Mouse (Mus musculus): ENCODE measurements around the gene Kyat1.

Gene Kyat1

DNA sequence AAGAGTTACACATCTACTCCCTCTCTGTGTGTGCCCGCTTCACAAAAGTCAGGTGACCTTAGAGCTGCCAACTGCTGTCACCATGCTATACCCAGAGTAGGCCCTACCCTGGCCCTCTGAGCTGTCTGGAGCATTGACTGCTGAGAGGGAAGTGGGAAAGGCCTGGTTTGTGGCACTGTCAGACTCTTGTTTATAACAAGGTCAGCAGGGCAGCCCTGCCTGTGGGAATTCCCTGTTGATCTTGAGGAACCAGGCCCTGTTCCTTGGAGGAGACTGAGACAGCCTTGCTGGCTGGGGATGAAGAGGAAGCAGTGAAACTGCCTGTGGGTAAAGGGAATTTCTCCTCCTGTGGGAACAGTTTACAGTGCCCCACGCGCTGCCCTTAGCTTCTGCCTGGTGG is 9.1 kb upstream of the Kyat1 start:
- in situ Hi-C loops (cut with MboI, MseI): no loop called here

DNA sequence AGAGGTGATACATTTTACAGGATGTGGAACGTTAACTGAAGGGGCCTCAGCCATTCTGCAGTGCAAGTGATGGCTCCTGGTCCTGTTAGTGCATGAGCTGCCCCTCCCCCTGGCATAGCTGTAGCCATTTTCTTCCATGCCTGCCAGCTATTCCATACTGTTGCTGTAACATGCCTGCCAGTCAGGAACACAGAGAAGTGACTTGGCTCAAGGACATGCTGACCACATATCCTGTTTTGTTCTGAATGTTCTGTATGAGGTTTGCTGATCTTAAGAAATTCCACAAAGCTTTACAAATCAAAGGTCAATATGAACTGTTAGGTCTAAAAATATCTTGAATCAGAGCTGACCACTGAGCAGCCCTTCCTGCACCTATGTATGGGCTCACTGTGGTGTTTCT is 7.3 kb upstream of the Kyat1 start:
- in situ Hi-C loops (cut with MboI, MseI): no loop called here

GRCm38 (mm10) chr2:30212169-30212545 is 6.5 kb upstream of the Kyat1 start:
- in situ Hi-C loops (cut with MboI, MseI): no loop called here

GRCm38 (mm10) chr2:30211408-30212168 is 5.9 kb upstream of the Kyat1 start:
- in situ Hi-C loops (cut with MboI, MseI): no loop called here

DNA sequence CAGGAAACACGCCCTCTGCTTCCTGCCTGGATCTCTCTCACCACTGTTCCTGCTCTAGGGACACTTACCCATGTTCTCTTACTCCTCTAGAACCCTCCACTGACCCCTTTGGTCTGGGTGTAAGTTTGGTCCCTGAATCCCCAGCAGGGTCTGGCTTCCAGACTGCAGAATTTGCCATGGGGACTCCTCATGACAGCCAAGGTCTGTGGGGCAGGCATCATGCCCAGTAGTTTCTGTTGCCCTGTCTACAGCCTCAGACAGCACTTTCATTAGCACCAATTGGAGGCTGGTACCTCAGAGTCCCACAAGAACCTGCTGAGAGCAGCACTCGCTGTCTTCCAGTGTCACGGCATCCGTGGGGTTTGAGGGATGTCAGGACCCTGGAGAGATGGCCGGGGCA is 2.2 kb upstream of the Kyat1 start:
- in situ Hi-C loops (cut with MboI, MseI): no loop called here

- in situ Hi-C loops (cut with MboI, MseI): no loop called here
These were observed 1.8 kb upstream of the Kyat1 start for GRCm38 (mm10) chr2:30207401-30207800.

DNA sequence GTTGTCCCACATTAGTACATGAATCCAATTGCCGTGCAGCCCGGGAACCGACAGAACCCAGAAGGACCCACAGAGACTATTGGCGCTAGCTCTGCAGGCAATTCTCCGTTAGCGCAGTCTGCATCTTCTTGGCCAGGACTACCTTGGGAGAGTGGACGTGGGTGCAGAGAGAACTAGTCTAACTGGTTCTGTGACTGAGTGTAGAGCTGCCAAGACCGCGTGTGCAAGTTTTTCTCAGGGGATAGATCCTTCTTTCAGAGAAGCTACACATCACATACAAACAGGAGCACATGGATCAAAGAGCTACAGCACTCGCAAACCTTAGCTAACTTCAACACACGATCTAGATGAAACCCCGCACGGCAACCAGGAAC is 405 bp downstream of the Kyat1 start:
- in situ Hi-C loops (cut with MboI, MseI): no loop called here

DNA sequence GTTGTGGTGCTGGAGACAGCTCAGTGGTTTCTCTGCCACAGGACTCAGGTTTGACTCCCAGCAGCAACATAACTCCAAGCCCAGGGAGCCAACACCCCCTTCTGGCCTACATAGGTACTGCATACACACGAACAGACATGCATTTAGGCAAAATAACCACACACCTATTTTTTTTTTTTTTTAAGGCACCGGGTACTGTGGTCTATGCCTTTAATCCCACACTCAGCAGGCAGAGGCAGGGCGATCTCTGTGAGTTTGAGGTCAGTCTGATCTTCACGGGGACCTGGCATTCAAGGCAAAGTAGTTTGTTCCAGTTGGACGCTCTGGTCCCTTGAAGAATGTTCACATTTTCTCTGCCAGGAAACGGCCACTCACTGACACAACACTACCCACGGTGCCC is 2.2 kb downstream of the Kyat1 start:
- in situ Hi-C loops (cut with MboI, MseI): no loop called here

DNA sequence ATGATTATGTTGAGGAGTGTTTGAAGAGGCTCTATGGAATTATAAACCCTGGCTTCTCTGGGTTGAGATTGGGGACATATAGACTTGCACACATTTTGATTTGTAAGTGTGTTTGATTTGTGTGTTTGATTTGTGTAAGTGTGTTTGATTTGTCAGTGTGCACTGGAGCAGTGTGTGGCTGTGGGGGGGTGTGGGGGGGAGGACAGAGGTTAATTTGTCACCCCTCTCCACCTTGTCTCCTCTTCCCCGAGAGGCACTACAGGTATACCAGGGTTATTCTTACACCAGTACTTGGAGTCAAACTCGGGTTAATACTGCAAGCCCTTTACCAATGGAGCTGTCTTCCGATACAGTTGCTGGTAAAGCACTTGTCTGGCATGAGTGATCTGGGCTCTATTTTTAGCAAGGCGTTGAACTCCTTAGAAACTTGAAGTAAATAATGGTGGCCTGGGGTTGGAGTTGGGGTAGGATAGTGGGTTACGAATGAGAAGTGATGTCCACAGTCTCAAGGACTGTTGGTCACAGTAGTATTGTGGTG is 5.2 kb downstream of the Kyat1 start:
- in situ Hi-C loops (cut with MboI, MseI): no loop called here

GRCm38 (mm10) chr2:30199984-30200383 is 5.7 kb downstream of the Kyat1 start:
- in situ Hi-C loops (cut with MboI, MseI): no loop called here

DNA sequence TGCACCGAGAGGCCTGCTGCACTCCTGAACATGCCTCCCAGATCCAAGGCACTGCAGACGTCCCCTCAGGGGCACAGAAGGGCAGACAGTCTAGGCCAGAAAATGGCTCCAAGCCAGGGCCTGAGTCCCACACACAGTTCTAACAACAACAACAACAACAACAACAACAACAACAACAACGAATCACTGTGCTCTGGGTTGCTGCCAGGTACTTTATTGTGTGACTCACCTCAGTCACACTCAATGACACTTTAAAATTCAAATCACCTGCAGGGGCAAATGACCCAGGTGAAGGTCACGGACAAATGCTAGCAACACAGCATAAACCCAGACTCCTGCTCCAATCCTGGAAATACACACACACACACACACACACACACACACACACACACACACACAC is 7.6 kb downstream of the Kyat1 start:
- in situ Hi-C loops (cut with MboI, MseI): no loop called here

GRCm38 (mm10) chr2:30194656-30195055 is 11.0 kb downstream of the Kyat1 start:
- in situ Hi-C loops (cut with MboI, MseI): no loop called here

GRCm38 (mm10) chr2:30191790-30192580 is 13.7 kb downstream of the Kyat1 start:
- in situ Hi-C loops (cut with MboI, MseI): no loop called here

- in situ Hi-C loops (cut with MboI, MseI): no loop called here
These were observed 20.0 kb downstream of the Kyat1 start for GRCm38 (mm10) chr2:30185681-30186080.

- in situ Hi-C loops (cut with MboI, MseI): no loop called here
These were observed 20.4 kb downstream of the Kyat1 start for GRCm38 (mm10) chr2:30185276-30185675.

- in situ Hi-C loops (cut with MboI, MseI): no loop called here
These were observed 21.9 kb downstream of the Kyat1 start for GRCm38 (mm10) chr2:30183721-30184120.

DNA sequence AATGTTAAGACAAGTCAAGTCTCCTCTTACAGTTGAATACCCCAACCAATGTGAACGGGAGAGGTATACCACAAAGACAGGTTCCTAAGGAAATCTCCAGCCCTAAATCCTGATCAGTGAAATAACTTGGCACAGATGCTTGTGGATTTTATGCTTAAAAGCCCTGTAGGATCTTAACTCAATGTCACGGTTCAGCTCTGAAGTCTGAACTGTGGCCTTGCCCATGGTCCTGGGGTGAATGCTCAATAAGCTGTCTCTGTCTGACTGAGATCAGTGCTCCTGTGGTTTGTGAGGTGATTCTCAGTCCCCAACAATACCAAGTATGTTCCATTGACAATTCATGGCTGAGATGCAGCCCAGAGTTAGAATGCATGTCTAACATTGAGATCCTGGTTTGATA is 23.2 kb downstream of the Kyat1 start:
- in situ Hi-C loops (cut with MboI, MseI): no loop called here

GRCm38 (mm10) chr2:30178711-30179110 is 26.9 kb downstream of the Kyat1 start:
- in situ Hi-C loops (cut with MboI, MseI): loop anchor here (10.0 kb wide), 1 partner anchor 96 kb away; no protein-coding TSS in a partner anchor

DNA sequence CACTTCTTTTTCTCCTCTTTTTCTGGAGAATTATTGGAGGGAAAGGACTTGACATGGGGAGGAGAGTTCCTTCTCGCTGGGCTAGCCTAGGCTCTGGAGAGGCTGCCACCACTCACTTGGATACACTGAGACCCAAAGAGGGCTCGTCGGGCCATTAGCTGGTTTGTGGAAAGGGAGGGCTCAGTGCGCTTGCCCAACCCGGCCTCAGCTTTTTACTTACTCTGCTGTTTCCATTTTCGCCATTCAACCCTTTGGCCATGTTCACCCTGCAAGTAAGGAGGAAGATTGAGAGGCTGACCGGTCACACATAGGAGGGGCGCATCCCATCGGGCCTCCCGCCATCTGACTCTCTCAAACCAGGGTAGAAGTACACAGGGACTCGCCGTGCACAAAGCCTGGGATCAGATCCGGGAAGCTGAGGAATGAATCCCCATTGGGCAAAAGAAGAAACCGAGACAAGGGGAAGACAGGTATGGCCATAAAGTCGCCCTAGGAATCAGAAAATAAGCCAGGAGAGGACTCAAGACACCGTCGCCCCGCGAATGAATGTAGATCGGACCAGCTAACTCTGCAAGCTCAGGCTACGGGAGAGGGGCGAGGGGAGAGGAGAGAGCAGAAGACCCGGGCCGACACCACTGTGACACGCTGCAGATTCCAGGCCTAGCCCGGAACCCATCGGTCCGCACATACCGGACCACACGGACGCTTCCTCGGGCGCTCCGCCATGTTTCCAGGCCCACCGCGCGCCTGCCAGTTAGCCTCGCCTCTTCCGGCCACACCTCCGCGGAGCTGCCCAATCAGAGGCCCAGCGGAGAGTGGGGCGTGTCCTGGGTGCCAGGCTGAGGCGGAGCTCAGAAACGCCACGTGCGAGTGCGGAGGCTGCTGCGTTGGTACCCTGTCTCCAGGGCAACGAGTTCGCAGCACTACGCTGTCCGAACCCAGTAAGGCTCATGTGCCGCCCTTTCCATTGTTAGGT is 27.7 kb downstream of the Kyat1 start, which contains the start of gene Spout1:
Spout1 (minus strand) TSS at position 760 of the 976 bp plus-strand sequence.
- in situ Hi-C loops (cut with MboI, MseI): loop anchor here (10.0 kb wide), 1 partner anchor 97 kb away; no protein-coding TSS in a partner anchor

DNA sequence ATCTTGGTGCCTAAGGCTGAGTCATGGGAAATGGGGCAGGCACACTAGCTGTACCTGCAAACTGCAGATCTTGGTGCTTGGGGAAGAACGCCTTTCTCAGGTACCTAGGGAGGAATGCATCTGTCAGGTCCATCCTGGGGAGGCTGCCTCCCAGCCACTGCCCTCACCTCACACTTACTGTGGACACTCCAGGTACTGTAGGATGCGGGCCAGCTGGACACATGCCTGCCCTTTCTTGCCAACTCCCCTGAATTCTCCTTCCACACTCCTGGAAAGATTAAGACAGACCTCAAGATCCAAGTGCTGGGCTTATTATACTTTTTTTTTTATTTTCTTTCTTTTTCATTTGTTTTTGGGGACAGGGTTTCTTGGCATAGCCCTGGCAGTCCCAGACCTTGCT is 29.1 kb downstream of the Kyat1 start:
- in situ Hi-C loops (cut with MboI, MseI): loop anchor here (10.0 kb wide), 1 partner anchor 98 kb away; no protein-coding TSS in a partner anchor

GRCm38 (mm10) chr2:30175897-30176296 is 29.8 kb downstream of the Kyat1 start:
- in situ Hi-C loops (cut with MboI, MseI): loop anchor here (10.0 kb wide), 1 partner anchor 99 kb away; no protein-coding TSS in a partner anchor

All from regulatory T cell (primary cell).